Mouse (Mus musculus): ENCODE data around the gene Nav2. TPM values are rescaled to one million over a fixed set of nuclear protein-coding genes. Genes with fewer than 3 reads are reported as not detected.

Nav2 gene
- polyA plus RNA-seq, 1 experiment from 2014 or later = 25.6 TPM

DNA sequence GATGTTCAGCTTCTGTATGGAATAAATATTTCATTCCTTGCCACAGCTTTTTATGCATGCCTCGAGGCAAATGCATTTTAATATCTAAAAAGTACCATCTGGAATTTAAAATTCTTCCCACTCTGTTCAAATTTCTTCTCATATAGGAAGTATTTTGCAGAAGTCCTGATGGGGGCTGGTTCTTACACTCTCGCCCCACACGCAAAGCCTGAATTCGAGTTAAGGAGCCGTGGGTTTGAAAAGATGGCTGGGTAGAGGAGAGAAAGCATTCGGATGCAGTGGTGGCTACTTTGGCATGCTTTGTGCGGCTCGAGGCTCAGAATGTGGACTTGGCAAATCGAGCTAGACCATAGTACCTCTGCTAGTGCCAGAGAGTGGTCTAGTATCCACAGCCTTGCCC, 499.2 kb downstream of the Nav2 start:
- 94% methylated on average over 9 of the region's 9 CpGs for WGBS
- Histone ChIP-seq H3K9me3 (0 out of 2 replicates have a peak, but pooled peaks cover under 1% of the 10 kb centered on the region), H3K4me1 (replicated peaks) (peaks cover 13% of the 10 kb centered on the region; the same call in 1 of the 2 replicates), H3K27me3 (ENCODE audit: insufficient read depth, poor library complexity, severe bottlenecking) (no peaks in the 10 kb centered on the region), H3K36me3 (peaks cover 18% of the 10 kb centered on the region), H3K4me3 (no peak overlapping the region), H3K27ac (no peak overlapping the region)
- DNase-seq (ENCODE audit: low spot score) = no peak

DNA sequence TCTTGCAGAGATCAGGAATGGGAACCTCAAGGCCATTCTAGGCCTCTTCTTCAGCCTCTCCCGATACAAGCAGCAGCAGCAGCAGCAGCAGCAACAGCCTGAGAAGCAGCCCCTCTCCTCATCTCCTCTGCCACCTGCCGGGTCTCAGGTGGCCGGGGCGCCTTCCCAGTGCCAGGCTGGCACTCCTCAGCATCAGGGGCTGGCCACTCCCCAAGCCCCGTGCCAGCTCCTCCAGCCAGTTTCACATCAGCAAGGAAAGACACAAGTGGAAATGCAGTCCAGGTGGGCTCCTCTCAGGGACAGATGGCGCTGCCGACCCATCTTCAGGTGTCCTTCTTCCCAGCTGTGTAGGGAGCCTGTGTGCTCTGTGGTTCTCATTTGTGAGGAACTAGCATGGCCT, 500.1 kb downstream of the Nav2 start:
- Histone ChIP-seq H3K4me3 (no peak overlapping the region), H3K9me3 (peaks cover 7% of the 10 kb centered on the region; the same call in 1 of the 2 replicates), H3K27me3 (ENCODE audit: insufficient read depth, poor library complexity, severe bottlenecking) (no peaks in the 10 kb centered on the region), H3K4me1 (replicated peaks) (peaks cover 13% of the 10 kb centered on the region; the same call in 1 of the 2 replicates), H3K36me3 (peaks cover 27% of the 10 kb centered on the region), H3K27ac (no peak overlapping the region; the same call in 1 of the 2 replicates)
- no peak for DNase-seq (ENCODE audit: low spot score)
- WGBS = 90% methylated on average over 7 of the region's 7 CpGs

DNA sequence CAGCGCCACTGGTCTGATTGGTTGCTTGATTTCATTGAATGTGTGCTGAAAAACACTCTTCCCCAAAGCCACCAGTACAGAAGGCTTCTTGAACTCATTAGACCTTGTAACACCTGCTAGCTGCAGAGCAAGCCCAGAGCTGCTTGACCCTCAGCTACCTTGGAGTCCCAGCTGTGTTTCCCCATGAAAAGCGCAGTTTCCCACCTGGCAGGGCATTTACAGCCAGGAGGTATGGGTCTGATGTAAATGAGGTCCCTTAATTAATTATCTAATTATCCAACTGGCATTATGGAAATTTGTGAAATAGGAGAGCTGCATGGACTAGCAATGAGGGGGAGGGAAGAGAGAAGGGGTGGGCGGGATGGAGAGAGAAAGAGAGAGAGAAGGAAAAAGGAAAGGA, 500.7 kb downstream of the Nav2 start:
- H3K36me3 ChIP-seq = peaks cover 34% of the 10 kb centered on the region
- WGBS = 91% methylated on average over 3 of the region's 3 CpGs
- peaks cover 12% of the 10 kb centered on the region; the same call in 1 of the 2 replicates for H3K4me1 ChIP-seq (replicated peaks)
- H3K4me3 ChIP-seq = no peak overlapping the region
- H3K9me3 ChIP-seq = peaks cover 7% of the 10 kb centered on the region; the same call in 1 of the 2 replicates
- DNase-seq (ENCODE audit: low spot score) = no peak
- no peaks in the 10 kb centered on the region for H3K27me3 ChIP-seq (ENCODE audit: insufficient read depth, poor library complexity, severe bottlenecking)
- no peak overlapping the region for H3K27ac ChIP-seq

DNA sequence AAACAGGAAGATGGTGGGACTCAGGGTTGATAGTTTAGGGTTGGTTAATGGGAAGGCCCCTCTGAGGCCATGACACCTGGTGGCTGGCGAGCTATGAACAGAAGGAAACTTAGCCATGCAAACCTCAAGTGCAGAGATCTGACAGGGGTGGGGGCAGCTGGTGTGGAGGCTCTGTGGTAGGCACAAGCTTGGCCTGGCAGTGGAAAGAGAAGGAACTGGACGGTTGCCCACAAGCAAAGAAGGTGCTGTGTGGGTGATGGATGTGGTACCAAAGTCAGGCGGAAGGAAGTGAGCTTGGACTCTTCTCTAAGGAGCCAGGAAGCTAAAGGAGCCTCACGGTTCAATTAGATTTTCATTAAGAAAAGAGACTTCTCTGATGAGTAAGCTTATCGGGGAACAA, 501.7 kb downstream of the Nav2 start:
- Histone ChIP-seq H3K27ac (no peak overlapping the region), H3K4me3 (no peak overlapping the region), H3K9me3 (peaks cover 7% of the 10 kb centered on the region; the same call in 1 of the 2 replicates), H3K27me3 (ENCODE audit: insufficient read depth, poor library complexity, severe bottlenecking) (no peaks in the 10 kb centered on the region), H3K36me3 (peaks cover 41% of the 10 kb centered on the region), H3K4me1 (replicated peaks) (peaks cover 4% of the 10 kb centered on the region; the same call in 1 of the 2 replicates)
- no peak for DNase-seq (ENCODE audit: low spot score)
- 93% methylated on average over 5 of the region's 5 CpGs for WGBS

DNA sequence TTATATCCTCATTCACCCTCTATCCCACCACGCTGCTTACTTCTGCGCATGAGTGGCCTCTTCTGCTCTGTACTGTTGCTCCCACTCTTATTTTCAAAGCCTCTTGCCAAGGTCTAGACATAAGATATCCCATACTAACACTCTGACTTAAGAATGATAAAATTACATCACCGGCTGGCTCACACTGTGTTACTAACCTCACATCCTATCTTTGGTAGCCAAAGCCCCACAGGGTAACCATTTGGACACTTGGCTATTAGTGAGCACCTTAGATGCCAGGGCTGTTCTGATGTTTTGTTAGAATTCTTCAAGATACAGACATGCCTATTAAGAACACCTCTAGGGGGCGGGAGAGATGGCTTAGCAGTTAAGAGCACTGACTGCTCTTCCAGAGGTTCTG, 502.4 kb downstream of the Nav2 start:
- no peak overlapping the region for H3K4me3 ChIP-seq
- no peak overlapping the region for H3K27ac ChIP-seq
- no peak for DNase-seq (ENCODE audit: low spot score)
- no peaks in the 10 kb centered on the region for H3K27me3 ChIP-seq (ENCODE audit: insufficient read depth, poor library complexity, severe bottlenecking)
- H3K36me3 ChIP-seq = peaks cover 46% of the 10 kb centered on the region
- peaks cover 7% of the 10 kb centered on the region; the same call in 1 of the 2 replicates for H3K9me3 ChIP-seq
- WGBS = 93% methylated on average over 4 of the region's 4 CpGs
- H3K4me1 ChIP-seq (replicated peaks) = peaks cover 4% of the 10 kb centered on the region; the same call in 1 of the 2 replicates

DNA sequence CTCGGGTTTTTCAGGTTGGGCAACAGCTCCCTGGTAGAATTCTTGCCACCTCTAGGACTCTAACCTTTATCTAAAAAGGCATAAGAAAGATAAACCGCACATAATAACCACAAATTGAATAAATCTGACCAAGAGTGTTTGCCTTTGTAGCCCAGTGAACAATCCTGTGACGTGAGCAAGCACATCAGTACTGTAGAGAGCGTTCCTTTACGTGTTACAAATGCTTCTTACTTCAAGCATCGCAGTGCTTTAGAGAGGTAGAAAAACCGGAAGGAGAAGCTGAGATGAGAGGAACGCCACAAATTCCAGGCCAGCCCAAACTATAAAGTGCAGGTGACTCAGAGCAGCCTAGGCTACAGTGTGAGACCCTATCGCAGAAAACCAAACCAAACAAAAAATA, 503.3 kb downstream of the Nav2 start:
- H3K9me3 ChIP-seq = peaks cover 7% of the 10 kb centered on the region; the same call in 1 of the 2 replicates
- WGBS = 95% methylated on average over 9 of the region's 9 CpGs

DNA sequence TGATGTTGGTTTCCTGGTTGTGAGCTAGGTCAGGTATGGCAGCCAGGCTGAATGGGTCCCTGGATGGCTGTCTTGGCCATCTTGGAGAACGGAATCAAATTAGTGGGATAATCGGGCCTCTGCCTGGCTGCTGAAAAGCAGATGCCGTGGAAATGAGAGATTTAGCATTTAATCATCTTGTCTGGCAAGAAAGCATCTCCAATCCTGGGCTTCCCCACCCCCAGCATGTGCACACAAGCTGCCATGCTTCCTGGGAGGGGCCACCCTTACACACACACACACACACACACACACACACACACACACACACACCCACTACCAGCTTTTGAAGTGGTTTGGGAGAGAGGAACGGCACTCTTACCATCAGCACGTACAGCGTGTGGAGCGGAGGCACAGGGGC, 506.6 kb downstream of the Nav2 start:
- Histone ChIP-seq H3K27ac (no peak overlapping the region), H3K4me3 (no peak overlapping the region), H3K9me3 (peaks cover 7% of the 10 kb centered on the region; the same call in 1 of the 2 replicates), H3K4me1 (replicated peaks) (no peaks in the 10 kb centered on the region), H3K36me3 (peaks cover 37% of the 10 kb centered on the region), H3K27me3 (ENCODE audit: insufficient read depth, poor library complexity, severe bottlenecking) (no peaks in the 10 kb centered on the region)
- DNase-seq (ENCODE audit: low spot score) = no peak
- 90% methylated on average over 7 of the region's 7 CpGs for WGBS

More for the DNA sequence above, 503.3 kb downstream of the Nav2 start:
- Histone ChIP-seq H3K4me3 (no peak overlapping the region), H3K4me1 (replicated peaks) (peaks cover 4% of the 10 kb centered on the region; the same call in 1 of the 2 replicates), H3K27ac (no peak overlapping the region), H3K27me3 (ENCODE audit: insufficient read depth, poor library complexity, severe bottlenecking) (no peaks in the 10 kb centered on the region), H3K36me3 (peaks cover 46% of the 10 kb centered on the region)
- DNase-seq (ENCODE audit: low spot score) = no peak

DNA sequence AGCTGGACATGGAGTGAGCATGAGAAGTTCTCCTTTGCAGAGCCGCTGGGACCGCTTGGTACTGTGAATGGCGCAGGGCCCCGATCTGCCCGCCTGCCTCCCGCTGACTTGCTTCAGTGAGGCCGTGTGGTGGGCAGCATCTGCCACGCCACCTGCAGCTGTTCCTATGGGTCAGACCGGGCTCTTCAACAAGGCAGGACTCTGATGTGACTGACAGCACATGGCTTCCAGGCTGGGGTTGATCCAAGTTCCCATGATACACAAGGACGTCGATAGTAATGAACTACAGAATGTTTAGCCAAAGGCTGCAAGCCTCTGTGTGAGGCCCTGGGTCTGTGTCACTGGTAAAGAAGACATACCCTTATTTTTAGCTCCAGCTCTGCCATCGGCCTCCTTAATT, 507.2 kb downstream of the Nav2 start:
- H3K4me1 ChIP-seq (replicated peaks) = no peaks in the 10 kb centered on the region

DNA sequence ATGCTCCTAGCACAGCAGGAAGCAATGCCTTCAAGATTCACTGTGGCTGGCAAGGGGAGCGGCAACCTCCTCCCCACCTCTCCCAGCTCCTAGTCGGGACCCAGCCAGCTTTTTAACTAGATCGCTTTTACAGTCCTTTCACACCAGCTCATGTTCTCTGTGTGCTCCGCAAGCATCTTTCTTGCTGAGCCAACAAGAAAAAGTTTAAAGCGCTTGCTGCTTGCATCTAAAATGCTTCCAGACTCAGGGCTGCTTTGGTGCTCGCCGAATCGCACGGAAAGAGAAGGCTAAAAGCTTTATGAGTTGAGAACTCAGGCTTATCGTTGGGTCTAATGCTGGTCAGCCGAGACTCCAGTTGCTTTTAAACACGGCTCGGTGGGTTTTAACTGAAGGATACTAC, 510.3 kb downstream of the Nav2 start:
- peaks cover 26% of the 10 kb centered on the region for H3K36me3 ChIP-seq
- no peak overlapping the region for H3K27ac ChIP-seq
- DNase-seq (ENCODE audit: low spot score) = no peak
- 89% methylated on average over 13 of the region's 13 CpGs for WGBS
- H3K9me3 ChIP-seq = no peaks in the 10 kb centered on the region
- H3K27me3 ChIP-seq (ENCODE audit: insufficient read depth, poor library complexity, severe bottlenecking) = no peaks in the 10 kb centered on the region
- peaks cover 6% of the 10 kb centered on the region; the same call in 1 of the 2 replicates for H3K4me1 ChIP-seq (replicated peaks)
- no peak overlapping the region for H3K4me3 ChIP-seq

More for the DNA sequence above, 507.2 kb downstream of the Nav2 start:
- H3K9me3 ChIP-seq = peaks cover 7% of the 10 kb centered on the region; the same call in 1 of the 2 replicates
- no peak overlapping the region for H3K4me3 ChIP-seq
- no peak overlapping the region for H3K27ac ChIP-seq
- no peaks in the 10 kb centered on the region for H3K27me3 ChIP-seq (ENCODE audit: insufficient read depth, poor library complexity, severe bottlenecking)
- H3K36me3 ChIP-seq = peaks cover 40% of the 10 kb centered on the region
- DNase-seq (ENCODE audit: low spot score) = no peak
- WGBS = 94% methylated on average over 12 of the region's 12 CpGs

DNA sequence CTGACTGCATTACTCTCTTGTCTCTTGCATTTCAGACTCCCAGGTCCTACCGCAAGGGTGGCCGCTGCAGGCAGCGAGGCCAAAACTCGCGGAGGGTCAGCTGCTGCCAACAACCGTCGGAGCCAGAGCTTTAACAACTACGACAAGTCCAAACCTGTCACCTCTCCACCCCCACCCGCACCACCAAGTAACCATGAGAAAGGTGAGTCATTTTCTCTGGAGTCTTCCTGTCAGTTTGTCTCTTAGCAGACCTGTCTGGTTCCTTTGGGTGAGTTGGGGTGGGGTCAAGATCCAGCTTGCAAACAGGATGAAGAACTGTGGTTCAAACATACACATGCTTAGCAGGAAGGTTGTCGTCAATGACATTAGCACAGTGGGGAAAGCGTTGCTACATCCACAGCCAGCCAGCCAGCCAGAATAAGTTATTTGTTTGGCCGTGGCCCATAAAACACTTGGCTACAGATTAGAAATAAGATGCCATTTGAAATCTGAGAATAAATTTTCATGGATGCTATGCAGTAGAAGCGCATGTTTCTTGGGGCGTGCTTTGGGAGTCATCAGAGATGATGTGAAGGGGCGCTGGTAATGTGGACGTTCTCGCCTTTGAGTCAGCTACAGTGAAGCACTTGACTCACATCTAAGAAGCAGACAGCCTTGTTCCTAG, 511.8 kb downstream of the Nav2 start:
- Histone ChIP-seq H3K4me3 (no peak overlapping the region), H3K27ac (no peak overlapping the region), H3K36me3 (peaks cover 14% of the 10 kb centered on the region), H3K4me1 (replicated peaks) (peaks cover 13% of the 10 kb centered on the region; the same call in 1 of the 2 replicates), H3K9me3 (no peaks in the 10 kb centered on the region), H3K27me3 (ENCODE audit: insufficient read depth, poor library complexity, severe bottlenecking) (no peaks in the 10 kb centered on the region)
- DNase-seq (ENCODE audit: low spot score) = no peak
- 93% methylated on average over 17 of the region's 17 CpGs for WGBS

DNA sequence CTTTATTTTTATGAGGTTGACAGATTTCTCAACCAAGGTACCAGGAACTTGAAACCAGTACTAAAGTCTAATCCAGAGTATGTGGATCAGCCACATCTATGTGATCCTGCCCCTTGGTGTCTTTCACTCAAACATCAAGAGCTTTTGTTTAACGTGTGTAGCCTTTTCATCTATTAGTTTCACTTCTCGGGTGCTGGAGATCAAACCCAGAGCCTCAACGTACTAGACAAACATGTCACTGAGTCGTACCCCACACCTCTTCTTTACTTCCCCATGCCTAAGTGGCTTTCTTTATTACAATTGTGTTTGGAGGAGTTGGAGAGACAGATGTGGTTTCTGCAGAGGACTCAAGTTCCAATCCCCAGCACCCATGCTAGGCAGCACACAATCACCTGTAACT, 512.7 kb downstream of the Nav2 start:
- 85% methylated on average over 4 of the region's 4 CpGs for WGBS
- no peaks in the 10 kb centered on the region for H3K27me3 ChIP-seq (ENCODE audit: insufficient read depth, poor library complexity, severe bottlenecking)
- no peak for DNase-seq (ENCODE audit: low spot score)
- no peak overlapping the region for H3K27ac ChIP-seq
- H3K36me3 ChIP-seq = peaks cover 9% of the 10 kb centered on the region; the same call in 1 of the 2 replicates
- no peaks in the 10 kb centered on the region for H3K9me3 ChIP-seq
- H3K4me3 ChIP-seq = no peak overlapping the region
- peaks cover 16% of the 10 kb centered on the region; the same call in 1 of the 2 replicates for H3K4me1 ChIP-seq (replicated peaks)

DNA sequence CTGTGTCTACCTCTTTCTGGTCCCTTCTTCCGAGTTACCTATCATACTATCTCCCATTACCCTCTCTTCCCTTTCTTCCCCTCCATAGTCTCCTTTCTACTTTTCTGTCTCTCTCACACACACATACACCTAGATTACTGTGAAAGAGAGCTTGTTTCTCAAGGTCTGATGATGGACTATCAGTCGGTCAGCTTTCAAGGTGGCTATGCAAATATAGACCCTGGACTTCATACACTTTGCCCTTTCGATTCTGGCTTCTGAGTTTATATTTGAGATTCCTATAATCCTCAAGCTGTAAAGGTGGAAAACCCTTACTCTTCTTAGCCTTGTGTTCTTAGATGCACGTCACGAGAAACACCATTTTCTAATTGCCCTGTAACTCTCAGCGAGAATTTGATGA, 515.4 kb downstream of the Nav2 start:
- Histone ChIP-seq H3K27ac (no peak overlapping the region), H3K36me3 (peaks cover 9% of the 10 kb centered on the region; the same call in 1 of the 2 replicates), H3K9me3 (no peaks in the 10 kb centered on the region), H3K4me3 (no peak overlapping the region), H3K27me3 (ENCODE audit: insufficient read depth, poor library complexity, severe bottlenecking) (no peaks in the 10 kb centered on the region), H3K4me1 (replicated peaks) (peaks cover 25% of the 10 kb centered on the region; the same call in 1 of the 2 replicates)
- no peak for DNase-seq (ENCODE audit: low spot score)
- WGBS = 89% methylated on average over 6 of the region's 6 CpGs

DNA sequence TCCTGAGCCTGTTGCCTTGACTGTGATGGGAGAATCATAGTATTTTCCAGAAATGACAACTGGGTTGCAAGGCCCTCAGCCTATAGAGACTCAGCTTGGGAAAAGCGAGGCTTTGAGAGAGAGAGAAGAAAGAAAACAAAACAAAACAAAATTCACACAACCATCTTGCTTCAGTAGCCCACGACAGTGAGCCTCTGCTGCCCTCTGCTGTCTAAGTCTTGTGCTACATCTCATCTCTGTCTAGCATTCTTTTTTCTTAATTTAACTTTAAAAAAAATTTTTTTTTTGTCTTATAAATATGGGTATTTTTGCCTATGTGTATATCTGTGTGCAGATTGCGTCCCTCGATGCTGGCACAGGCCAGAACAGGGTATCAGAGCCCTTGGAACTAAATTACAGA, 517.5 kb downstream of the Nav2 start:
- Histone ChIP-seq H3K36me3 (no peaks in the 10 kb centered on the region), H3K4me3 (no peak overlapping the region), H3K4me1 (replicated peaks) (peaks cover 25% of the 10 kb centered on the region; the same call in 1 of the 2 replicates), H3K27ac (peak overlapping the region; percentile 62), H3K9me3 (no peaks in the 10 kb centered on the region), H3K27me3 (ENCODE audit: insufficient read depth, poor library complexity, severe bottlenecking) (no peaks in the 10 kb centered on the region)
- peak; percentile 51 for DNase-seq (ENCODE audit: low spot score)
- WGBS = 44% methylated on average over 4 of the region's 4 CpGs

Measured in hindbrain, embryonic 10.5 days (tissue).